Mouse (Mus musculus): ENCODE data around the gene Psmc3. TPM values are rescaled to one million over a fixed set of nuclear protein-coding genes. Genes with fewer than 3 reads are reported as not detected.
"Not testable (repeated sequence)": the region's sequence is repeated elsewhere in the genome, so short reads cannot be mapped to it uniquely, and the experiment has no call there.

Gene Psmc3
- polyA plus RNA-seq, 1 experiment from 2014 or later = 324 TPM

DNA sequence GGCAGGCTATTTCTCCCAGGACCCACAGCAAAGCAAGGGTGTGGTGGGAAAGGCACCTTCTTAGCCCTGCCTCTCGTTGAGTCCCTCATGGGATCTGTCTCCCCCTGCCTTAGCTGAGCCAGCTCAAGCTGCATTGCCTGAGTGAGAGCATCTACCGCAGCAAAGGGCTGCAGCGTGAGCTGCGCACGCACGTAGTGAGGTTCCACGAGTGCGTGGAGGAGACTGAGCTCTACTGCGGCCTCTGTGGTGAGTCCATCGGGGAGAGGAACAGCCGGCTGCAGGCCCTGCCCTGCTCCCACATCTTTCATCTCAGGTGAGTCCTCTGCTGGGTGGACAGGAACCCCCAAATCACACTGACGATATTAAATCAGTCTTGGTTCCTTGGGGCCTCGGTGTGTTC lies 9.1 kb upstream of the Psmc3 start:
- H3K36me3 ChIP-seq (ENCODE audit: control insufficient read depth, insufficient read depth, low read length) = no peaks in the 10 kb centered on the region
- no peaks in the 10 kb centered on the region for H3K9me3 ChIP-seq (ENCODE audit: control insufficient read depth, low read length)
- no peaks in the 10 kb centered on the region for H3K27me3 ChIP-seq (replicated peaks; ENCODE audit: control insufficient read depth, insufficient read depth, low read length)
- DNase-seq (ENCODE audit: low spot score) (no peak), ATAC-seq (replicated peaks; ENCODE audit: low FRiP score) (no peak)
- H3K4me1 ChIP-seq (replicated peaks; ENCODE audit: control insufficient read depth, insufficient read depth, low read length) = peaks cover 20% of the 10 kb centered on the region
- no peak overlapping the region for H3K4me2 ChIP-seq
- H3K4me3 ChIP-seq (ENCODE audit: low read depth, low read length) = no peak overlapping the region
- H3K9ac ChIP-seq (ENCODE audit: low read depth, low read length) = no peak overlapping the region
- H3K27ac ChIP-seq (ENCODE audit: low read depth, low read length) = no peak overlapping the region
- WGBS = 79% methylated on average over 13 of the region's 13 CpGs

DNA sequence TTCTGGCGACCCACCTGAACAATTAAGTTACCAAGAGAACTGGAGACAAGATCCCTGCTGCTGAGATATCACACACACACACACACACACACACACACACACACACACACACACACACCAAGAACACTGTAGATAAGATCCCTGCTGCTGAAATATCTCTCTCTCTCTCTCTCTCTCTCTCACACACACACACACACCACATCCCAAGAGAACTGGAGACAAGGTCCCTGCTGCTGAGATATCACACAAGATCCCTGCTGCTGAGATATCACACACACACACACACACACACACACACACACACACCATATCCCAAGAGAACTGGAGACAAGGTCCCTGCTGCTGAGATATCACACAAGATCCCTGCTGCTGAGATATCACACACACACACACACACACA lies 8.0 kb upstream of the Psmc3 start:
- ATAC-seq (replicated peaks; ENCODE audit: low FRiP score) = peak; percentile 72
- not testable (repeated sequence) for H3K27me3 ChIP-seq (replicated peaks; ENCODE audit: control insufficient read depth, insufficient read depth, low read length); H3K4me2 ChIP-seq; H3K9ac ChIP-seq (ENCODE audit: low read depth, low read length); H3K36me3 ChIP-seq (ENCODE audit: control insufficient read depth, insufficient read depth, low read length); H3K9me3 ChIP-seq (ENCODE audit: control insufficient read depth, low read length); H3K4me3 ChIP-seq (ENCODE audit: low read depth, low read length); DNase-seq (ENCODE audit: low spot score)
- WGBS = 56% methylated on average over 1 of the region's 1 CpGs
- peak overlapping the region; percentile 59 for H3K27ac ChIP-seq (ENCODE audit: low read depth, low read length)
- peaks cover 20% of the 10 kb centered on the region for H3K4me1 ChIP-seq (replicated peaks; ENCODE audit: control insufficient read depth, insufficient read depth, low read length)

DNA sequence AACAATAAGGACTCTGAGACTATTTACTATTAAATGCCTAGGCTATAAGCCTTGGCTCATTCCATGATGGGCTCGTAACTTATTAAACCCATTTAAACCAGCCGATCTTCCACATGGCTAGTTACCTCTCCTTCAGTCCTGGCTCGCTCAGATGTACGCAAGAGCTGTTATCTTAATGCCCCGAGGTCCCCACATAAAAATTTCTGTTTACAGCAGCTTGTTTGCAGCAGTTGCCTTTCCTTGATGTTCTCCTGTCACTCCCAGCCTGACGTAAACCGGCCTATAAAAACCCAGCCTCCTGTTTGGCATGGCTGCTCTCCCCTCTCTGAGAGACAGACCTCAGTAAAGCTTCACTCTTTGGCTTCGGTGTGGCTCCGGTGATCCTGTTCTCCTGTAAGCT lies 6.5 kb upstream of the Psmc3 start:
- Histone ChIP-seq H3K9me3 (ENCODE audit: control insufficient read depth, low read length) (no peaks in the 10 kb centered on the region), H3K27ac (ENCODE audit: low read depth, low read length) (no peak overlapping the region), H3K36me3 (ENCODE audit: control insufficient read depth, insufficient read depth, low read length) (no peaks in the 10 kb centered on the region), H3K4me1 (replicated peaks; ENCODE audit: control insufficient read depth, insufficient read depth, low read length) (peaks cover 21% of the 10 kb centered on the region), H3K4me2 (no peak overlapping the region), H3K4me3 (ENCODE audit: low read depth, low read length) (no peak overlapping the region), H3K9ac (ENCODE audit: low read depth, low read length) (no peak overlapping the region), H3K27me3 (replicated peaks; ENCODE audit: control insufficient read depth, insufficient read depth, low read length) (no peaks in the 10 kb centered on the region)
- DNase-seq (ENCODE audit: low spot score) (no peak), ATAC-seq (replicated peaks; ENCODE audit: low FRiP score) (no peak)
- whole genome bisulfite sequencing = 77% methylated on average over 9 of the region's 9 CpGs

DNA sequence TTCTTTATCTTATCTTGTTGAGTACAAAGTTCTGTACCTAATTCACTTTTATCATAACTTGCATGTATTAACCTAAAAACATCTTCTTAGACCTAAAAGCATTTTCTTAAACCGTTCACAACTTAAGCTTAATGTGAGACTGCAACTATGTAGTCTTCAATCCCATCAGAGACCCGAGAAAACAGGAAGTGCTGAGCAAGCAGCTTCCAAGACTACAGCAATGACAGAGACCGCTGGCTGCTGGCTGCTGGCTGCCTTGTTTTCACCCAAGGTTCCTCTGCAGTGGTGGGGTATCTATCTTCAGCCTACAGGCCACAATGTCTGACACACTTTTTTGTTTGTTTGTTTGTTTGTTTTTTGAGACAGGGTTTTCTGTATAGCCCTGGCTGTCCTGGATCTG lies 1.9 kb upstream of the Psmc3 start:
- DNase-seq (ENCODE audit: low spot score) (no peak), ATAC-seq (replicated peaks; ENCODE audit: low FRiP score) (no peak)
- H3K27ac ChIP-seq (ENCODE audit: low read depth, low read length) = no peak overlapping the region
- no peaks in the 10 kb centered on the region for H3K27me3 ChIP-seq (replicated peaks; ENCODE audit: control insufficient read depth, insufficient read depth, low read length)
- H3K9ac ChIP-seq (ENCODE audit: low read depth, low read length) = no peak overlapping the region
- 52% methylated on average over 3 of the region's 3 CpGs for WGBS
- no peak overlapping the region for H3K4me2 ChIP-seq
- peaks cover 17% of the 10 kb centered on the region for H3K4me1 ChIP-seq (replicated peaks; ENCODE audit: control insufficient read depth, insufficient read depth, low read length)
- H3K4me3 ChIP-seq (ENCODE audit: low read depth, low read length) = no peak overlapping the region
- H3K9me3 ChIP-seq (ENCODE audit: control insufficient read depth, low read length) = no peaks in the 10 kb centered on the region
- H3K36me3 ChIP-seq (ENCODE audit: control insufficient read depth, insufficient read depth, low read length) = peaks cover 19% of the 10 kb centered on the region

DNA sequence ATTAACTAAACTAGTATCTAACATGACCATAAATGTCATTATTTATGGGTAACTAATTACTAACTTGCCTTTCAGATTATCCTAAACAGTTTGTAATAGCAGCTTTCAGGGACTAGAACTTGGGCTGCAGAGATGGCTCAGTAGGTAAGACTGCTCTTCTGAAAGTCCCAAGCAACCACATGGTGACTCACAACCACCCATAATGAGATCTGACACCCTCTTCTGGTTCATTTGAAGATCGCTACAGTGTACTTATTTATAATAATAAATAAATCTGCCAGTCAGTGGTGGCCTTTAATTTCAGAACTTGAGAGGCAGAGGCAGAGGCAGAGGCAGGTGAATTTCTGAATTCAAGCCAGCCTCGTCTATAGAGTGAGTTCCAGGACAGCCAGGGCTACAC lies 1.1 kb upstream of the Psmc3 start:
- Histone ChIP-seq H3K27ac (ENCODE audit: low read depth, low read length) (no peak overlapping the region), H3K9ac (ENCODE audit: low read depth, low read length) (no peak overlapping the region), H3K4me1 (replicated peaks; ENCODE audit: control insufficient read depth, insufficient read depth, low read length) (peaks cover 16% of the 10 kb centered on the region), H3K4me3 (ENCODE audit: low read depth, low read length) (peak overlapping the region; percentile 96; the same call in 1 of the 2 replicates), H3K36me3 (ENCODE audit: control insufficient read depth, insufficient read depth, low read length) (peaks cover 24% of the 10 kb centered on the region), H3K9me3 (ENCODE audit: control insufficient read depth, low read length) (no peaks in the 10 kb centered on the region), H3K27me3 (replicated peaks; ENCODE audit: control insufficient read depth, insufficient read depth, low read length) (no peaks in the 10 kb centered on the region), H3K4me2 (peak overlapping the region; percentile 93)
- 50% methylated on average over 2 of the region's 2 CpGs for WGBS
- ATAC-seq (replicated peaks; ENCODE audit: low FRiP score) (no peak), DNase-seq (ENCODE audit: low spot score) (no peak)

DNA sequence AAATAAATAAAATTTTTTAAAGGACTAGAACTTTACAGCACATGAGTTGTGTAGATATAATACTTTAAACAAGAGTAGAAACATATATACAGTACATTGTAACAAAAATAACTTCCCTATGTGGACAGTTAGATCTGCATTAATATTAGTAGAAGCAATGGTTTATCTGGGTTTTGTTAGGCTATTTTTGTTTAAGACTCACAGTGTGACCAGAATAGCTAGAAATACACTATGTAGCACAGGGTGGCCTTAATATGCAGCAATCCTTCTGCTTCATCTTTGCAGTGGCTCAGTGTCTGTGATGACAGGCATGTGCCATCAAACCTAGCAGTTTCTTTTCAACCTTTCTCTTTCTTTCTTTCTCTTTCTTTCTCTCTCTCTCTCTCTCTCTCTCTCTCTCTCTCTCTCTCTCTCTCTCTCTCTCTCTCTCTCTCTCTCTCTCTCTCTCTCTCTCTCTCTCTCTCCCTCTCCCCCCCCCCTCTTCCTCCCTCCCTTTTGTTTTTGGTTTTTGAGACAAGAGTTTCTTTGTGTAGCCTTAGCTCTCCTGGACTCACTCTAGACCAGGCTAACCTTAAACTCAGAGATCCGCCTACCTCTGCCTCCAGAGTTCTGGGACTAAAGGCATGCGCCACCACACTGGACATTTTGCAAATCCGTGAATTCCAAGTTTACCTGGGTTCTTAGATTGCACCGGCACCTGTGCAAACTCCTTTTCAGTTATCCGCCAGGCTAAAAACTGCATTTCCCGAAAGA lies 452 bp upstream of the Psmc3 start:
- H3K9ac ChIP-seq (ENCODE audit: low read depth, low read length) = peak overlapping the region; percentile 90
- H3K4me2 ChIP-seq = peak overlapping the region; percentile 93
- H3K27me3 ChIP-seq (replicated peaks; ENCODE audit: control insufficient read depth, insufficient read depth, low read length) = no peaks in the 10 kb centered on the region
- H3K4me1 ChIP-seq (replicated peaks; ENCODE audit: control insufficient read depth, insufficient read depth, low read length) = peaks cover 16% of the 10 kb centered on the region
- H3K36me3 ChIP-seq (ENCODE audit: control insufficient read depth, insufficient read depth, low read length) = peaks cover 26% of the 10 kb centered on the region
- DNase-seq (ENCODE audit: low spot score) (no peak), ATAC-seq (replicated peaks; ENCODE audit: low FRiP score) (peak; percentile 50)
- H3K4me3 ChIP-seq (ENCODE audit: low read depth, low read length) = peak overlapping the region; percentile 96
- H3K27ac ChIP-seq (ENCODE audit: low read depth, low read length) = peak overlapping the region; percentile 81
- no peaks in the 10 kb centered on the region for H3K9me3 ChIP-seq (ENCODE audit: control insufficient read depth, low read length)
- 0% methylated on average over 6 of the region's 6 CpGs for WGBS

DNA sequence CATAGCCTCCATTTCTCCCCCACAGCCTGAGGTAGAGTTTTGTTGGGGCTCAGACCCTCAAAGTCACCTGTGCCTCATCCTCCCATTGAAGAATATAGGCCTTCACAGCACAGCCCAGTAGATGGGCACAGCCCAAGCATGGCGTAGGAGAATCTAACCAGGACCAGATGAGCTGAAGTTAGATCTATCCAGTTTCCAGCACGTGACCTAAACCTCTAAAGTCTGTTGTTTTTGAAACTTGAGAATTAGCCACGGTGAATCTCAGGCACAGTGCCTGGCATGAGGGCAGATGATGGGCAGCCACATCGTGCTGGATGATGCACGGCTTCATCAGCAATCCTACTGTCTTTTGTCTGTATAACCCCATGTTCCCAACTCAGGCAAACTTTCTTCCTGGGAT lies 4.6 kb downstream of the Psmc3 start:
- no peak overlapping the region for H3K27ac ChIP-seq (ENCODE audit: low read depth, low read length)
- H3K36me3 ChIP-seq (ENCODE audit: control insufficient read depth, insufficient read depth, low read length) = peaks cover 50% of the 10 kb centered on the region
- DNase-seq (ENCODE audit: low spot score) (no peak), ATAC-seq (replicated peaks; ENCODE audit: low FRiP score) (no peak)
- H3K4me1 ChIP-seq (replicated peaks; ENCODE audit: control insufficient read depth, insufficient read depth, low read length) = peaks cover 23% of the 10 kb centered on the region
- H3K9me3 ChIP-seq (ENCODE audit: control insufficient read depth, low read length) = no peaks in the 10 kb centered on the region
- 94% methylated on average over 5 of the region's 5 CpGs for WGBS
- no peak overlapping the region for H3K4me3 ChIP-seq (ENCODE audit: low read depth, low read length)
- no peak overlapping the region for H3K4me2 ChIP-seq
- no peaks in the 10 kb centered on the region for H3K27me3 ChIP-seq (replicated peaks; ENCODE audit: control insufficient read depth, insufficient read depth, low read length)
- no peak overlapping the region for H3K9ac ChIP-seq (ENCODE audit: low read depth, low read length)

DNA sequence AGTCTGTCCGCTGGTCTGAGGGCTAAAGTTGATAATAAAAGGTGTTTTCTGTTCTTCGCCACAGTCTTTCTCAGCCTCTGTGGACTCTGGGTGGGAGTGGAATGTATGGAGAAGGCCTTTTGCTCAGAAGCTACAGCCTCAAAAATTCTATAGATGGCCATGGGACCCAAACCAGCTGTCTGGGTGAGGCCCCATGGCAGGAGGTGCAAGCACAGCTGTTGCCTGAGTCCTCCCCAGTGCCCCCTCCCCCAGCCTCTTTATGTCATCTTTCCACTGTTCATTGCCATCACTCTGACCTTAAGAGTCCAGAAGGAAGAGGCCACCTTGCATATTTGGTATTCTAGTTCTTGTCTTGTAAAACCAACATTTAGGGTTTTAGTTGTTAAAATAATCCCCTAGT lies 5.6 kb downstream of the Psmc3 start:
- H3K4me3 ChIP-seq (ENCODE audit: low read depth, low read length) = no peak overlapping the region
- no peak overlapping the region for H3K4me2 ChIP-seq
- H3K36me3 ChIP-seq (ENCODE audit: control insufficient read depth, insufficient read depth, low read length) = peaks cover 53% of the 10 kb centered on the region
- DNase-seq (ENCODE audit: low spot score) (no peak), ATAC-seq (replicated peaks; ENCODE audit: low FRiP score) (no peak)
- no peak overlapping the region for H3K9ac ChIP-seq (ENCODE audit: low read depth, low read length)
- H3K27me3 ChIP-seq (replicated peaks; ENCODE audit: control insufficient read depth, insufficient read depth, low read length) = no peaks in the 10 kb centered on the region
- WGBS = 90% methylated on average over 2 of the region's 2 CpGs
- H3K27ac ChIP-seq (ENCODE audit: low read depth, low read length) = no peak overlapping the region
- H3K9me3 ChIP-seq (ENCODE audit: control insufficient read depth, low read length) = no peaks in the 10 kb centered on the region
- peaks cover 23% of the 10 kb centered on the region for H3K4me1 ChIP-seq (replicated peaks; ENCODE audit: control insufficient read depth, insufficient read depth, low read length)

All from liver, embryonic 11.5 days (tissue).